Mouse (Mus musculus) lung, embryonic 14.5 days (tissue): ENCODE measurements around the gene Kdm2a. TPM values are rescaled to one million over a fixed set of nuclear protein-coding genes. Genes with fewer than 3 reads are reported as not detected.
A peak's percentile ranks its signal among the peaks of the same experiment; 100 is the strongest.

Source experiments
- ATAC-seq: fragments of 200-750 bp; cut with Nextera tagmentation; 2 replicates; pipeline ENCODE4 v1.8.0; 2017; ENCODE audit warnings: mild to moderate bottlenecking, moderate TSS enrichment, moderate library complexity; ENCODE audit not compliant: insufficient read depth
- DNase-seq: peaks from one replicate; pipeline ENCODE4 v3.0.0-alpha.2; 2015
- H3K27ac ChIP-seq: fragments of 300-500 bp; sonication (generic); 2 replicates; pipeline ENCODE4 v1.5.1; 2014; ENCODE audit warnings: low read depth, mild to moderate bottlenecking, moderate library complexity
- H3K27me3 ChIP-seq: fragments of 300-500 bp; sonication (generic); 2 replicates; pipeline ENCODE4 v1.6.1; 2014; ENCODE audit warnings: low read length, control low read depth; ENCODE audit not compliant: insufficient read depth
- H3K36me3 ChIP-seq: fragments of 300-500 bp; sonication (generic); 2 replicates; pipeline ENCODE4 v1.6.1; 2014; ENCODE audit warnings: control low read depth; ENCODE audit not compliant: insufficient read depth
- H3K4me1 ChIP-seq: fragments of 300-500 bp; sonication (generic); 2 replicates; pipeline ENCODE4 v1.6.1; 2014; ENCODE audit warnings: antibody characterized with exemption, control low read depth; ENCODE audit not compliant: insufficient read depth
- H3K4me2 ChIP-seq: fragments of 300-500 bp; sonication (generic); 2 replicates; pipeline ENCODE4 v1.6.1; 2014; ENCODE audit warnings: mild to moderate bottlenecking
- H3K4me3 ChIP-seq: fragments of 300-500 bp; sonication (generic); 2 replicates; pipeline ENCODE4 v1.5.1; 2014; ENCODE audit warnings: low read depth, low read length
- H3K9ac ChIP-seq: fragments of 300-500 bp; sonication (generic); 2 replicates; pipeline ENCODE4 v1.6.1; 2014
- H3K9me3 ChIP-seq: fragments of 300-500 bp; sonication (generic); 2 replicates; pipeline ENCODE4 v1.6.1; 2016; ENCODE audit warnings: low read depth, low read length, control low read depth
- CTCF ChIP-seq: IDR thresholded peaks from 2 replicates; pipeline ENCODE4 v1.5.1; 2016; ENCODE audit warnings: antibody characterized with exemption, low read depth
- WGBS: fragments of 180-500 bp; shearing (Covaris S2); extraction: QIAGEN DNeasy Blood & Tissue Kit; methylation state at CpG from one replicate; pipeline ENCODE4 v1.1.7; 2014; 5-methylcytosine and 5-hydroxymethylcytosine counted together
- polyA plus RNA-seq: library from polyadenylated mRNA; unstranded; fragments of >200 nt; fragmentation: Nextera tagmentation; extraction: Ambion mirVana; gene quantifications from 2 replicates; pipeline ENCODE4 v1.2.1, GENCODE M21; 2014

Gene Kdm2a
- polyA plus RNA-seq, 1 experiment from 2014 or later, result 63.1 TPM

DNA sequence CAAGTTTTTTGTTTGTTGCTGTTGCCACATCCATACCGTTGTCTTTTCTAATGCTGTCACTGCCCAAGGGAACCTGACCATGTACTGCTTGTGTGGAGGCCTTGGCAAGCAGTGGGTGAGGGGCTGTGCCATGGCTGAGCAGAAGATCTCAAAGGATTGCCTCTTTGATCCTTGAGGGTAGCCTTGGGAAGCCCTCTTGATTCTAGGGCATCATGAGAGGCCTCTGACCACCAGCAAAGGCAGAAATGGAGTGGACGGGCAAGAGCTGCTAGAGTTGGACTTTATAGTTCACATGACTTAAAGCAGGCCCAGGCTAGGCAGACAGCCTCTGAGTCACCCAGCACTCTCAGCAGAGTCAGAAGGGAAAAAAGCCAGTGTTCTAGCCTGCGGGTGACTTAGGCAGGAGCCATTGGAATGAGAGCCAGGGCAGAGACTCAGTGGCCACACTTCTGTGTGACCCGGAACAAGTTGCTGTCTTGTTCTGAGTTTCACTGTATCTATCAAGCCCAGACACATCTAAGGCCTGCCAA lies 32.1 kb upstream of the Kdm2a start:
- H3K36me3 ChIP-seq, result peaks cover 41% of the 10 kb centered on the region

DNA sequence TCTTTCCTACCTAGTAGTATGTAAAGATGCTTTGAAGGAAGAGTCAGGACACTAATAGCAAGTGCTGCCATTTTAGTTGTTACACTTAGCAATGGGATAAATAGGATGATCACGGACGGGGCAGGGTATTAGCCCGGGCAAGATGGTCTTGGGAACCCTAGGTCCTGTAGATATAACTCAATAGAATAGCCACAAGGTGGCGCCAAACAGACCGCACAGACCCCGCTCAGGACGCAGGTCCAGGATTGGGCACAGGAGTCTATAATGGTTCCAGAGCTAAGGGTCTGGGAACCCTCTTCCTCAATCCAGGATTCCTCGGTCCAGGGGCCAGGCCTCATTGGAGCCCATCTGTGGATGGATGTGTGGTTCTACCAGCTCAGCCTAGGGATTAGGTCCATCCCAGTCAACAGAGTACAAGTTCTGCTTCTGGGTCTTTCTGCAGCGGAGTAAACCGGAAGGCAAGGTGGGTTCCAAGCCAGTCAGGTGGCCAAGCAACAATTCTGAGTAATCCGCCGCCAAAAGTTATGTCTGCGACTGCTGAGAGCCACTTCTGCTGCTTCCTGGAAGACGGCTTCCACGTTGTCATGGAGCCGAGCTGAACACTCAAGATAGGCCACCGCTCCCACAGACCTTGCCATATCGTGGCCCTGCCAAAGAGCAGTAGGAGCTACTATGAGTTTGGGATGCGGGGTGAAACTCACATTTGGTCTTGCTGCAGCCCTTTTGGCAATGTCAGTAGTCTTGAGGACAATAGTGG lies 27.7 kb upstream of the Kdm2a start:
- Histone ChIP-seq H3K4me2 (no peak overlapping the region), H3K27ac (no peak overlapping the region), H3K4me1 (no peaks in the 10 kb centered on the region), H3K27me3 (no peaks in the 10 kb centered on the region), H3K4me3 (no peak overlapping the region), H3K9me3 (no peaks in the 10 kb centered on the region), H3K36me3 (peaks cover 49% of the 10 kb centered on the region), H3K9ac (no peak overlapping the region)
- 73% methylated on average over 19 of the region's 19 CpGs for WGBS
- DNase-seq (peak; percentile 79), ATAC-seq (no peak)
- TF ChIP-seq CTCF, result peak; percentile 55

More for the DNA sequence above, 32.1 kb upstream of the Kdm2a start:
- no peak overlapping the region for H3K27ac ChIP-seq
- no peaks in the 10 kb centered on the region for H3K4me1 ChIP-seq
- ATAC-seq, result no peak
- TF ChIP-seq CTCF, result no peak
- no peak overlapping the region for H3K4me2 ChIP-seq
- DNase-seq, result no peak
- no peak overlapping the region for H3K9ac ChIP-seq
- WGBS, result 87% methylated on average over 4 of the region's 4 CpGs
- no peaks in the 10 kb centered on the region for H3K27me3 ChIP-seq
- H3K4me3 ChIP-seq, result no peak overlapping the region
- H3K9me3 ChIP-seq, result no peaks in the 10 kb centered on the region

DNA sequence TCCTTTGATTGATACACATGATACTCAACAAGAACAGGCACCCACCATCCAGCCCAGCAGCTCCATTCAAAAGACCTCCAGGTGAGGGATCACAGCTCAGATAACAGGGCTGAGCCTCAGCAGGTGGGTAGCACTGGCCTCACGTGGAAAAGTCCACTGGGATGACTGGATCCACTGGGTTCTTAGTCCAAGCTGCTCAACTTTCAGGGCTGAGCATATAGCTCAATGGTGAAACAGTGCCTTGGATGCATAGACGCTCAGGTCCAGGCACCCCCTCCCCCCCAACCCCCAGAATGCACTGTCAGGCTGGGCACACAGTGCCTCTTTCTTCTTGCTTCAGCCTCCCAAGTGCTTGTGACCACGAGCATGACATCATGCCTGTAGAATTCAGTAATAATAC lies 24.9 kb upstream of the Kdm2a start:
- H3K4me3 ChIP-seq, result no peak overlapping the region
- 65% methylated on average over 3 of the region's 3 CpGs for WGBS
- H3K4me1 ChIP-seq, result no peaks in the 10 kb centered on the region
- no peak for TF ChIP-seq CTCF
- no peak for ATAC-seq
- H3K9ac ChIP-seq, result no peak overlapping the region
- H3K4me2 ChIP-seq, result no peak overlapping the region
- no peak for DNase-seq
- peaks cover 38% of the 10 kb centered on the region for H3K36me3 ChIP-seq
- H3K9me3 ChIP-seq, result no peaks in the 10 kb centered on the region
- H3K27me3 ChIP-seq, result no peaks in the 10 kb centered on the region
- H3K27ac ChIP-seq, result no peak overlapping the region

DNA sequence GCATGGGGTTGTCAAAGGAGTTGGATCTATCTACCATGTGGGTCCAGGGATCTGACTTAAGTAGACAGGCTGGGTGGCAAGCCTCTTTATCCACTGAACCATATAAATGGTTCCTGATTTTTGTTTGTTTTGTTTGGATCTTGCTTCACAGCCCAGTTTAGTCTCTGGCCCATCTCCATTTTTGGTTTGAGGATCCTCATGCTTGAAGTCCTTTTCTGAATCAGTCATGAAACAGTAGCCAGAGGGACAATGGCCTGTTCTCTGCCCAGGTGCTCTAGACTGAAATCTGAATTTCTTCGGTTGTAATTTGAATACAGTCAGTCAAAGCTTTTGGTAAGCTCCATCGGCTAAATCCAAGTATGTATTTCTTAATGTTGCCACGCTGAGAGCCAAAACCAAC lies 24.5 kb upstream of the Kdm2a start:
- Histone ChIP-seq H3K4me3 (no peak overlapping the region), H3K9ac (no peak overlapping the region), H3K36me3 (peaks cover 34% of the 10 kb centered on the region), H3K9me3 (no peaks in the 10 kb centered on the region), H3K4me2 (no peak overlapping the region), H3K27ac (no peak overlapping the region), H3K27me3 (no peaks in the 10 kb centered on the region), H3K4me1 (no peaks in the 10 kb centered on the region)
- DNase-seq, result no peak
- WGBS, result 92% methylated on average over 3 of the region's 3 CpGs
- no peak for TF ChIP-seq CTCF
- no peak for ATAC-seq

DNA sequence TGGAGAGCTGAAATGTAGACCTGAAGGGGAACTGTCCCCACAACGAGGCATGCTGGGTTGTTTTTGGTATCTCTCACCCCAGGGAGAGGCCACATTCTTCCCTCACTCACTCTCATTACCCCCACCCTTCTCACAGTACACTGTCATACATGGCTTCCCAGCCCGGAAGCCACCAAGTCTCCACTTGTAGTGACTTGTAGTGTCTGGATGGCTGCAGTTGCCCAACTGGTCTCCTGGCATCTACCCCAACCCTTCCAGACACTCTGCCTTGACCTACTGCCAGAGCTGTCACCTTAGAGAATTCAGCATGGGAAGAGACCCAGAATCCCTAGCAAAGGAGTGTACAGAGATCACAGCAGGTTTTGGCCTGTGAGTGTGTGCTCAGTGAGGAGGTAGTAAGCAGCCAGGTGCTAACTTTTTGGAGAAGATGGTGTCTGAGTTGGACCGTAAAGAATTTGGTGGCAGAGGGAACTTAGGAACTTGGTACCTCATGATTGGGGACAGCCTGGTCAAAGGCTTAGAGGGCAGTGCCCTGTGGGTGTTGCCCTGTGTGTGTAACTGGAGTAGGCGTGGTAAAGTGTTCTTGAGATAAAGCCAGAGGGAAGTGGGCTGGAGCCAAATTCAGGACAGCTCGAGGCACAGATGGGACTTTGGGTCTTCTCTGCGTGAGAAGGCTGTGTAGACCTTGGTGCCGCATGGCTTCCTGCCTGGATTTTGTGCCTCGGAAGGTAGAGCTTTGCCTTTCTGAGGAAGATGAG lies 22.2 kb upstream of the Kdm2a start:
- DNase-seq, result no peak
- Histone ChIP-seq H3K27ac (no peak overlapping the region), H3K9me3 (no peaks in the 10 kb centered on the region), H3K27me3 (no peaks in the 10 kb centered on the region), H3K9ac (no peak overlapping the region), H3K4me2 (no peak overlapping the region), H3K36me3 (peaks cover 21% of the 10 kb centered on the region), H3K4me3 (no peak overlapping the region), H3K4me1 (no peaks in the 10 kb centered on the region)
- 80% methylated on average over 8 of the region's 8 CpGs for WGBS
- no peak for ATAC-seq
- no peak for TF ChIP-seq CTCF

DNA sequence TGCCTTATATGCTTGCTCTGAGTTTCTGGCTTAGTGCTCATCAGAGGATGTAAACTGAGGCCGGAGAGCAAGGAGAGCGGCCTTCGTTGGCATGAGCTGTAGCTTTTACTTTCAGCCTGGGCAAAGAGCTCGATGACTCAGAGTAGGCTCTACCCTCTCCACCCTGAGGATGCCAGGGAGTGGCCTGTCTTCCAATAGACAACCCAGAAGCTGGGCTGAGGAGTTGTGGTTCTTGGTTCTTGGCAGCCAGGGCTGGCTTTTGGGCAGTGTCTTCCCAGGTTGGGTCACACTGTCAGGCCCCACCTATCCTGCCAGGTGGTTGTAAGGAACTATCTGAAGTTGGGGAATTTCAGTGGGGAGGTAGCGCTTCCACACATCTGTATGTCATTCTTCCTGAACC lies 21.6 kb upstream of the Kdm2a start:
- TF ChIP-seq CTCF, result no peak
- no peak for ATAC-seq
- H3K4me1 ChIP-seq, result no peaks in the 10 kb centered on the region
- no peak for DNase-seq
- H3K9ac ChIP-seq, result no peak overlapping the region
- no peak overlapping the region for H3K4me2 ChIP-seq
- H3K27me3 ChIP-seq, result no peaks in the 10 kb centered on the region
- peaks cover 18% of the 10 kb centered on the region for H3K36me3 ChIP-seq
- 87% methylated on average over 5 of the region's 5 CpGs for WGBS
- no peaks in the 10 kb centered on the region for H3K9me3 ChIP-seq
- no peak overlapping the region for H3K4me3 ChIP-seq
- no peak overlapping the region for H3K27ac ChIP-seq

DNA sequence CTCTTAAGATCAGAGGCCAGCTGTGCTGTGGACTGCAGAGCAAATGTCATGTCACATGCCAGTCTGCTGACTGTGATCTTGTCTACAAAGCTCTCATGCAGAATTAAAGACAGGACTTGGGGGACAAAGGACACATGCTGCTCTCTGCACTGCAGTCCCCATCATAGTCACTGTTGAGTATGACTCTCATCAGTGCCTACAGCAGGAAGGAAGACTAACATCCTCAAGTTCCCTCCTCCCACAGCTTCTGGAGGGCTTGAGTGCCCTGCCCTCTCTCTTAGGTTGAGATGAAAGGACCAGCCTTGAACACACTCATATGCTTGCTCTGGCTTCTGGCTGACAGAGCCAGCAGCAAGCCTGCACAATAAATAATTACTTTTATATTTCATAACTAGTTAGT lies 19.6 kb upstream of the Kdm2a start:
- H3K9me3 ChIP-seq, result no peaks in the 10 kb centered on the region
- DNase-seq (no peak), ATAC-seq (no peak)
- no peak overlapping the region for H3K4me3 ChIP-seq
- no peaks in the 10 kb centered on the region for H3K4me1 ChIP-seq
- no peak overlapping the region for H3K27ac ChIP-seq
- TF ChIP-seq CTCF, result no peak
- peaks cover 3% of the 10 kb centered on the region; the same call in 1 of the 2 replicates for H3K36me3 ChIP-seq
- H3K4me2 ChIP-seq, result no peak overlapping the region
- H3K27me3 ChIP-seq, result no peaks in the 10 kb centered on the region
- no peak overlapping the region for H3K9ac ChIP-seq
